Mouse (Mus musculus): ENCODE results near the gene Xdh. TPM values are rescaled to one million over a fixed set of nuclear protein-coding genes. Genes with fewer than 3 reads are reported as not detected.

The Xdh gene
- polyA plus RNA-seq, 1 experiment from 2014 or later: 1.2 TPM

GRCm38 (mm10) chr17:73839086-73839835 lies 110.7 kb downstream of the Xdh start:
- no peak overlapping the region for H3K4me3 ChIP-seq (ENCODE audit: low read depth, low read length)
- no peak overlapping the region for H3K9ac ChIP-seq
- H3K4me1 ChIP-seq (ENCODE audit: insufficient read depth): no peaks in the 10 kb centered on the region
- H3K27me3 ChIP-seq (ENCODE audit: insufficient read depth, low read length): no peaks in the 10 kb centered on the region
- H3K4me2 ChIP-seq: no peak overlapping the region
- ATAC-seq (ENCODE audit: insufficient read depth) (no peak), DNase-seq (no peak)
- no peaks in the 10 kb centered on the region for H3K9me3 ChIP-seq (ENCODE audit: low read depth, low read length)
- H3K36me3 ChIP-seq (ENCODE audit: insufficient read depth): no peaks in the 10 kb centered on the region
- no peak for TF ChIP-seq CTCF (IDR thresholded peaks at IDR 0.05; ENCODE audit: low read depth)
- H3K27ac ChIP-seq (ENCODE audit: low read depth): no peak overlapping the region
- 44% methylated on average over 3 of the region's 3 CpGs for WGBS

DNA sequence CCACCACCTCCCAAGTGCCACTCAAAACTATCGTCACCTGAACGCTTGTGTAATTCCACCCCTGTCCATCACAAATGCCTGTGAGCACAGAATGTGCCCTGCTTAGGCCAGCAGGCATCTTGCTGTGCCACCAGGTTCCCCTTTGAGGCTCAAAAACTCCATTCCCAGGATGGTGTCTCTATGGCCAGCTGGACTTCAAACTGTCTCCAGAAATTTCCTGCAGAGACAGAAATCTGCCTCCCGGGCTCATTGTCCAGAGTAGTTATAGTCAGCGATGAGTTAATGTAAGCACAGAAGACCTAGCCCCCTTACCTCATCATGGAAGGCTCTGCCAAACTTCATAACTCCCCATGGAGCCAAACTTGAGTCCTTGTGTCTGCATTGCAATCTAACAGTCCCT lies 112.8 kb downstream of the Xdh start:
- Histone ChIP-seq H3K4me2 (no peak overlapping the region), H3K27me3 (ENCODE audit: insufficient read depth, low read length) (no peaks in the 10 kb centered on the region), H3K36me3 (ENCODE audit: insufficient read depth) (no peaks in the 10 kb centered on the region), H3K9me3 (ENCODE audit: low read depth, low read length) (no peaks in the 10 kb centered on the region), H3K27ac (ENCODE audit: low read depth) (no peak overlapping the region), H3K4me3 (ENCODE audit: low read depth, low read length) (no peak overlapping the region), H3K9ac (no peak overlapping the region), H3K4me1 (ENCODE audit: insufficient read depth) (no peaks in the 10 kb centered on the region)
- DNase-seq: no peak
- no peak for TF ChIP-seq CTCF (IDR thresholded peaks at IDR 0.05; ENCODE audit: low read depth)
- no peak for ATAC-seq (ENCODE audit: insufficient read depth)
- WGBS: 85% methylated on average over 4 of the region's 4 CpGs

GRCm38 (mm10) chr17:73836601-73837000 lies 113.4 kb downstream of the Xdh start:
- Histone ChIP-seq H3K9me3 (ENCODE audit: low read depth, low read length) (no peaks in the 10 kb centered on the region), H3K36me3 (ENCODE audit: insufficient read depth) (no peaks in the 10 kb centered on the region), H3K4me3 (ENCODE audit: low read depth, low read length) (no peak overlapping the region), H3K27me3 (ENCODE audit: insufficient read depth, low read length) (no peaks in the 10 kb centered on the region), H3K4me2 (no peak overlapping the region), H3K27ac (ENCODE audit: low read depth) (no peak overlapping the region), H3K4me1 (ENCODE audit: insufficient read depth) (no peaks in the 10 kb centered on the region), H3K9ac (no peak overlapping the region)
- DNase-seq (no peak), ATAC-seq (ENCODE audit: insufficient read depth) (no peak)
- WGBS: 88% methylated on average over 3 of the region's 3 CpGs
- TF ChIP-seq CTCF (IDR thresholded peaks at IDR 0.05; ENCODE audit: low read depth): no peak

Other genes starting within 250 kb of the Xdh start
- 0.16 and 0.20 TPM in 2 replicates for gene Galnt14, start 239.7 kb downstream of the Xdh start, polyA plus RNA-seq (2014; fragmentation: Nextera tagmentation; extraction: Ambion mirVana)
- gene Ehd3, start 146.1 kb downstream of the Xdh start, polyA plus RNA-seq (2014; fragmentation: Nextera tagmentation; extraction: Ambion mirVana): 12.0 and 13.4 TPM in 2 replicates
- gene Srd5a2, start 97.7 kb upstream of the Xdh start, polyA plus RNA-seq (2014; fragmentation: Nextera tagmentation; extraction: Ambion mirVana): not detected in 2 replicates

All from lung, embryonic 14.5 days (tissue).